ENCODE assay signal across 8 mouse cellular contexts in the genomic region with DNA sequence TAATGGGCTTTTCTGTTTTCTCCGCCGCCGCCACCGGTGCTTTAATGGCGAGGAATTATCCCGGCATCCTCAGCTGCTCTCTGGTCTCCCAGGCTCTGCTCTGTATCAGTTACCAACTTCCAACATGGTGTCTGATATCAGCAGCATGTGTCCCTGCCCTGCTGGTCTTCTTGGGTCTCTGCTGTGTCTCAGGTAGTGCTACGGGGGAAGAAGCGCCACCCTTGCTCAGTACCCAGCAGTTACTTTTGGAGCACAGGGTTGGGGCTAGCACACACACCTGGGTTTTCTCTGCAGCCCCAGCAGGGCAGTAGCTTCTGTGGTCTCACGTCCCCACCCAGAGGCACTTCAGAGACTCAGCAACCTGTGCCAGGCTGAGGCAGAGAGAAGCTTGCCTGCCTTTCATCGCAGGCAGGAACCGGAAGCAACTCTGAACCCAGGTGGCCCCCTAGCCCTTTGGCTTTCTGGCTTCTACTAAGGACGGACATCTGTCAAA. TPM values are rescaled to one million over a fixed set of nuclear protein-coding genes. Genes with fewer than 3 reads are reported as not detected.
DNase-seq lines count a peak whose midpoint lies in the region; ATAC-seq and TF ChIP-seq lines count a peak whose summit lies in the region.

No protein-coding gene starts in this region.

- H3K27me3 ChIP-seq in heart, postnatal 0 days (ENCODE audit: control insufficient read depth, insufficient read depth, low read length), result no peaks in the 10 kb centered on the region

- 13% methylated on average over 12 of the region's 12 CpGs for WGBS in heart, postnatal 0 days

- no peak for TF ChIP-seq CTCF in gastrocnemius, adult 2 months (IDR thresholded peaks at IDR 0.05)
- peak; percentile 7; the same call in 1 of the 2 replicates for TF ChIP-seq CTCF in brain, embryonic 14.5 days (IDR thresholded peaks at IDR 0.05; ENCODE audit: borderline replicate concordance, extremely low read depth, insufficient read depth, insufficient read length)
- peak; percentile 31 for TF ChIP-seq CTCF in heart, postnatal 0 days (IDR thresholded peaks at IDR 0.05; ENCODE audit: low read depth)

- ATAC-seq in heart, postnatal 0 days (ENCODE audit: insufficient read depth, low read depth), result peak; percentile 73

- H3K27ac ChIP-seq in gastrocnemius, adult 2 months, result peak overlapping the region; percentile 86
- H3K27ac ChIP-seq in heart, postnatal 0 days (ENCODE audit: low read depth), result peak overlapping the region; percentile 49

- no peak for TF ChIP-seq EP300 in heart, postnatal 0 days (IDR thresholded peaks at IDR 0.05; ENCODE audit: low read depth)

- H3K9ac ChIP-seq in heart, postnatal 0 days (replicated peaks; ENCODE audit: low read depth, low read length), result peak overlapping the region; percentile 3; the same call in 1 of the 2 replicates

- peak overlapping the region; percentile 78 for H3K4me3 ChIP-seq in gastrocnemius, adult 2 months
- peak overlapping the region; percentile 50 for H3K4me3 ChIP-seq in heart, postnatal 0 days (ENCODE audit: low read depth, low read length)

- peaks cover 8% of the 10 kb centered on the region for H3K36me3 ChIP-seq in heart, postnatal 0 days (replicated peaks; ENCODE audit: control insufficient read depth, insufficient read depth, low read length)

- 0 out of 2 replicates have a peak, but pooled peaks cover 4% of the 10 kb centered on the region for H3K9me3 ChIP-seq in heart, postnatal 0 days (replicated peaks; ENCODE audit: control insufficient read depth, low read length)

- intact Hi-C loops in gastrocnemius, adult 2 months (cut with DNase I), result no loop called here

- peak overlapping the region; percentile 61 for H3K4me2 ChIP-seq in heart, postnatal 0 days (ENCODE audit: low read depth, low read length)

- no peaks in the 10 kb centered on the region for H3K4me1 ChIP-seq in heart, postnatal 0 days (ENCODE audit: control insufficient read depth, insufficient read depth)

- DNase-seq in gastrocnemius, adult 2 months, result peak; percentile 38
- no peak for DNase-seq in gastrocnemius, postnatal 10 days
- DNase-seq in brain, embryonic 14.5 days (ENCODE audit: low read depth), result peak; percentile 50
- peak; percentile 45 for DNase-seq in heart, postnatal 0 days (ENCODE audit: low spot score)
- DNase-seq in liver, result peak; percentile 48
- peak; percentile 80 for DNase-seq in naive thymus-derived CD4-positive, alpha-beta T cell, adult 2 months (ENCODE audit: low read depth)
- no peak for DNase-seq in ovary, adult 18-20 months (ENCODE audit: low spot score)
- no peak for DNase-seq in urinary bladder, postnatal 36 days (ENCODE audit: low spot score in 2 of 2)

- no peak for TF ChIP-seq POLR2A in brain, embryonic 14.5 days (IDR thresholded peaks at IDR 0.05; ENCODE audit: borderline replicate concordance, extremely low read depth, insufficient read depth, insufficient read length, poor library complexity, severe bottlenecking)

RNA-seq across cellular contexts. Expression of a gene that starts 26.9 kb away (rescaled TPM):
- total RNA-seq in gastrocnemius, adult 2 months (2021), result 1,000 to 10,000 TPM in 1 of 2 experiments, 100 to 1,000 TPM in 1; 633 to 1,638 TPM
- total RNA-seq in gastrocnemius, postnatal 10 days (2021), result 100 to 1,000 TPM; 324 to 400 TPM
- polyA plus RNA-seq in brain, embryonic 14.5 days (2012; rRNA removed), result 2.9 and 3.2 TPM in 2 replicates
- total RNA-seq in heart, postnatal 0 days (2014; rRNA removed; ENCODE audit: low replicate concordance), result 148 and 166 TPM in 2 replicates
- 226 and 231 TPM in 2 replicates for polyA plus RNA-seq in heart, postnatal 0 days (2015; fragmentation: Nextera tagmentation; extraction: Ambion mirVana)

RNA-seq across cellular contexts. Expression of a gene that starts 37.0 kb away (rescaled TPM):
- 1 to 10 TPM; 7.8 to 9.5 TPM for total RNA-seq in gastrocnemius, adult 2 months (2021)
- total RNA-seq in gastrocnemius, postnatal 10 days (2021), result 10 to 100 TPM; 11.3 to 11.7 TPM
- polyA plus RNA-seq in brain, embryonic 14.5 days (2012; rRNA removed), result 17.9 and 19.6 TPM in 2 replicates
- 30.8 and 33.3 TPM in 2 replicates for total RNA-seq in heart, postnatal 0 days (2014; rRNA removed; ENCODE audit: low replicate concordance)
- 15.2 and 16.4 TPM in 2 replicates for polyA plus RNA-seq in heart, postnatal 0 days (2015; fragmentation: Nextera tagmentation; extraction: Ambion mirVana)

Comparison
In these comparisons a context has a peak if more than half of its experiments do, and no peak if none do; other contexts are left out.
1. DNase-seq: peak in gastrocnemius, adult 2 months (single experiment), brain, embryonic 14.5 days (single experiment), heart, postnatal 0 days (single experiment), liver (single experiment) and naive thymus-derived CD4-positive, alpha-beta T cell, adult 2 months (single experiment); none in gastrocnemius, postnatal 10 days (single experiment), ovary, adult 18-20 months (single experiment) and urinary bladder, postnatal 36 days (0 of 2).